Mouse (Mus musculus) CH12.LX (cell line): Measurements from ENCODE around the gene Iqcc.

Experiments used
- BHLHE40 ChIP-seq: IDR thresholded peaks from 2 replicates; pipeline ENCODE4 v1.6.1; 2011; ENCODE audit warnings: mild to moderate bottlenecking, low read depth, low read length, improper control_type of control experiment
- CHD1 ChIP-seq: IDR thresholded peaks from 2 replicates; pipeline ENCODE4 v1.6.1; 2012; ENCODE audit warnings: low read depth, low read length, improper control_type of control experiment, inconsistent platforms
- CTCF ChIP-seq, 2 experiments: IDR thresholded peaks in 1 of 2; conservative IDR thresholded peaks in 1 of 2; 2 replicates each; pipeline ENCODE4 v1.5.1; 2011 to 2012; ENCODE audit warnings: low read depth in 2 of 2, low read length in 2 of 2, improper control_type of control experiment in 1 of 2, inconsistent platforms in 1 of 2, mild to moderate bottlenecking in 1 of 2, moderate library complexity in 1 of 2
- ELF1 ChIP-seq: IDR thresholded peaks from 2 replicates; pipeline ENCODE4 v1.6.1; 2014; ENCODE audit warnings: low read depth, mild to moderate bottlenecking, inconsistent platforms, low read length, improper control_type of control experiment
- EP300 ChIP-seq: IDR thresholded peaks from 2 replicates; pipeline ENCODE4 v1.6.1; 2011; ENCODE audit warnings: low read length, improper control_type of control experiment
- GABPA ChIP-seq: IDR thresholded peaks from 2 replicates; pipeline ENCODE4 v1.6.1; 2012; ENCODE audit warnings: low read depth, low read length, improper control_type of control experiment, inconsistent platforms; ENCODE audit not compliant: insufficient replicate concordance
- HCFC1 ChIP-seq: IDR thresholded peaks from 2 replicates; pipeline ENCODE4 v1.6.1; 2012; ENCODE audit warnings: low read depth, mild to moderate bottlenecking, inconsistent platforms, low read length, improper control_type of control experiment
- IRF4 ChIP-seq: IDR thresholded peaks from 2 replicates; pipeline ENCODE4 v1.6.1; 2014; ENCODE audit warnings: low read depth, mild to moderate bottlenecking, inconsistent platforms, low read length, improper control_type of control experiment
- MAX ChIP-seq: IDR thresholded peaks from 2 replicates; pipeline ENCODE4 v1.6.1; 2011; ENCODE audit warnings: low read length, improper control_type of control experiment
- NELFE ChIP-seq: IDR thresholded peaks from 2 replicates; pipeline ENCODE4 v1.6.1; 2011; ENCODE audit warnings: low read depth, low read length, improper control_type of control experiment
- POLR2A ChIP-seq: IDR thresholded peaks from 2 replicates; pipeline ENCODE4 v1.6.1; 2011; ENCODE audit warnings: low read depth, mild to moderate bottlenecking, improper control_type of control experiment, low read length
- TCF12 ChIP-seq: IDR thresholded peaks from 2 replicates; pipeline ENCODE4 v1.6.1; 2014; ENCODE audit warnings: low read depth, mild to moderate bottlenecking, inconsistent platforms, low read length, improper control_type of control experiment
- ZNF384 ChIP-seq: IDR thresholded peaks from 2 replicates; pipeline ENCODE4 v1.6.1; 2012; ENCODE audit warnings: low read depth, low read length, improper control_type of control experiment, inconsistent platforms

- no peak for TF ChIP-seq CTCF (conservative IDR thresholded peaks at IDR 0.05 in 1 of 2, IDR thresholded peaks at IDR 0.05 in 1 of 2; ENCODE audit: low read depth in 2 of 2, low read length in 2 of 2)
- no peak for TF ChIP-seq POLR2A
- no peak for TF ChIP-seq ZNF384
- TF ChIP-seq MAX: no peak
- TF ChIP-seq NELFE: no peak
- no peak for TF ChIP-seq HCFC1
- TF ChIP-seq ELF1: no peak
- TF ChIP-seq CHD1: no peak
- no peak for TF ChIP-seq EP300
- TF ChIP-seq IRF4: no peak
- TF ChIP-seq GABPA: no peak
- TF ChIP-seq TCF12: no peak
- no peak for TF ChIP-seq BHLHE40
Measured at GRCm38 (mm10) chr4:129633852-129634251, 15.0 kb upstream of the Iqcc start.
